Mouse (Mus musculus): ENCODE results near the gene Vegfb. TPM values are rescaled to one million over a fixed set of nuclear protein-coding genes. Genes with fewer than 3 reads are reported as not detected.

The Vegfb gene
- polyA plus RNA-seq, 1 experiment = 83.0 TPM

DNA sequence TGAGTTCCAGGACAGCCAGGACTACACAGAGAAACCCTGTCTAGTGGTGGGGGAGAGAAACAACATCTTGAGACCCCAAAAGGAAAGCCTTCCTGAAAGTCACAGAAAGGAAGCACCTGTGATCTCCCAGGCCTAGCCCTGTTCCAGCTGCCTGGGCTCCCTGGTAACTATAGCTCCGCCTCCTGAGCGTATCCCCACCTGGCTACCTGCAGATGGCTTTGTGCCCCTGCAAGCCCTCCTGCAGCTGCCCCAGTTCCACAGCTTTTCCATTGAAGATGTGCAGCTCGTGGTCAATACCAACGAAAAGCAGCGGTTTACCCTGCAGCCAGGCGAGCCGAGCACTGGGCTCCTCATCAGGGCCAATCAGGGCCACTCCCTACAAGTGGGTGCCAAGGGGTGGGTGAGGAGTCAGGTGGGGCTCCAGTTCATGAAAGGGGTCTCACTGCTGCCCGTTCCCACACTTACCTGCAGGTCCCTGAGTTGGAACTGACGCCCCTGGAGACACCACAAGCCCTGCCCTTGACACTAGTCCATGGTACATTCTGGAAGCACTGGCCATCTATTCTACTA, 10.4 kb upstream of the Vegfb start:
- no peaks in the 10 kb centered on the region for H3K36me3 ChIP-seq (ENCODE audit: control insufficient read depth, insufficient read depth, low read length)
- DNase-seq = peak; percentile 0
- no peaks in the 10 kb centered on the region for H3K27me3 ChIP-seq (replicated peaks; ENCODE audit: control insufficient read depth, insufficient read depth, low read length)
- H3K27ac ChIP-seq (ENCODE audit: insufficient read depth, low read depth, low read length) = no peak overlapping the region
- TF ChIP-seq CTCF (conservative IDR thresholded peaks at IDR 0.05; ENCODE audit: insufficient read depth, insufficient read length, low read depth, low read length) = no peak
- TF ChIP-seq POLR2A (IDR thresholded peaks at IDR 0.05; ENCODE audit: low read depth, low read length) = no peak
- 91% methylated on average over 9 of the region's 9 CpGs for WGBS
- no peak overlapping the region for H3K4me3 ChIP-seq (ENCODE audit: insufficient read depth, low read depth, low read length)
- no peaks in the 10 kb centered on the region; the same call in 1 of the 2 replicates for H3K4me1 ChIP-seq (ENCODE audit: control insufficient read depth, insufficient read depth, low read length)

DNA sequence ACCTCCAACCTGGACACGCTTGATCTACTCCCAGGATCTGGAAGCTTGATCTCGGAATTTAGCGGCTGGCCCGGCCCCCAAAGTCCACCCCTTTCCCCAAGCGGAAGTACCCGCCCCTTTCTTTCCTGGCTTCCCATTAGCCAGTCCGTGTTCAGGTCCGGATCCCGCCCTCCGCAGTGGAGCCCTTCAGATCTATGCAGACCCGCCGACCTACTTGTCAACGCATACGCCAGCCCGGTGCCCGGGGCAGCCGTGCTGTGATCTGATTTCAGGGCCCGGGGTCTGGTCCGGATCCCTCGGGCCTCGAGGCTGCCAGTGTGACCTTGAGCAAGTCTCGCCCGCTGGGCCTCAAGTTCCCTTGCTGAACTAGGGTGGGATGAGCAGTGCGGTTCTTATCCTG, 8.6 kb upstream of the Vegfb start, which contains the start of the genes Nudt22 and Trpt1:
Gene Nudt22, minus strand, starts transcription at position 112 of the 400 bp plus-strand sequence.
Gene Trpt1, plus strand, starts transcription at position 126 of the 400 bp plus-strand sequence.
- Histone ChIP-seq H3K27me3 (replicated peaks; ENCODE audit: control insufficient read depth, insufficient read depth, low read length) (no peaks in the 10 kb centered on the region), H3K36me3 (ENCODE audit: control insufficient read depth, insufficient read depth, low read length) (no peaks in the 10 kb centered on the region), H3K4me1 (ENCODE audit: control insufficient read depth, insufficient read depth, low read length) (peaks cover 4% of the 10 kb centered on the region; the same call in 1 of the 2 replicates), H3K4me3 (ENCODE audit: insufficient read depth, low read depth, low read length) (peak within 1 kb of the TSS; percentile 74), H3K27ac (ENCODE audit: insufficient read depth, low read depth, low read length) (peak within 1 kb of the TSS; percentile 89)
- WGBS = under 1% methylated on average over 24 of the region's 24 CpGs
- no peak for TF ChIP-seq POLR2A (IDR thresholded peaks at IDR 0.05; ENCODE audit: low read depth, low read length)
- TF ChIP-seq CTCF (conservative IDR thresholded peaks at IDR 0.05; ENCODE audit: insufficient read depth, insufficient read length, low read depth, low read length) = no peak
- DNase-seq = peak; percentile 97

DNA sequence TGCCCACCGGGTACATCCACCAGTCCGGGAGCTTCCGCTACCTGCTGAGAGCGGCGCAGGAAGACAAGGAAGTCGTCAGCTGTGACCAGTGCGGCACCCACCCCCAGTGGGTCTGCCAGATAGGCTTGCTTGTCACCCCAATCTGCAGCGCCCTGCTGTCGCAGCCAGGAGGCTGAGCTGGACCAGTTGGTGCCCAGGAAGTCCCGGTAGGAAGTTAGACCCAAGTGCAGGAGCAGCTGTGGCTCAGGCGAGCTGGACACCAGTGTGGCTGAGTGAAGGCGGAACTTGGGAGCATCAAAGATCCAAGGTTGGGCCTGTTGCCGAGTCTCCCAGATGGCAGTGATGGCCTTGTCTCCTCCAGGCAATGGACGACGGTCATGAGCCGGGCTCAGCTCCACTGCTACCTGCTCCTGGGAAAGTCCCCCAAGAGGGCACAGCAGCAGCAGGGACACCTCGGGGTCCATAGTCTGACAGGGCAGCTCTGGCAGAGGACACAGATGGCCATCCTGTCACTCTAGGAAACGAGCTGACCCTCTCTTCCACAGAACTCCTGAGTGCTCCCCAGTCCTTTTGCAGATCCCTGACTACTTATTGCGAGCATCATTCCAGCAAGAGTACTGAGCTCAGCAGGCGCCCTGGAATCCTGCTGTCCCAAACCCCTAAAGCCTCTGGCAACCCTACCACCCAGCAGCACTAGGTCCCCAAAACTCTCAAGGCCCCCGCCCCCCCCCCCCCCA, 8.0 kb upstream of the Vegfb start:
- Histone ChIP-seq H3K36me3 (ENCODE audit: control insufficient read depth, insufficient read depth, low read length) (no peaks in the 10 kb centered on the region), H3K27me3 (replicated peaks; ENCODE audit: control insufficient read depth, insufficient read depth, low read length) (no peaks in the 10 kb centered on the region), H3K4me1 (ENCODE audit: control insufficient read depth, insufficient read depth, low read length) (peaks cover 4% of the 10 kb centered on the region; the same call in 1 of the 2 replicates), H3K4me3 (ENCODE audit: insufficient read depth, low read depth, low read length) (peak overlapping the region; percentile 64), H3K27ac (ENCODE audit: insufficient read depth, low read depth, low read length) (peak overlapping the region; percentile 74)
- 26% methylated on average over 21 of the region's 21 CpGs for WGBS
- TF ChIP-seq POLR2A (IDR thresholded peaks at IDR 0.05; ENCODE audit: low read depth, low read length) (no peak), CTCF (conservative IDR thresholded peaks at IDR 0.05; ENCODE audit: insufficient read depth, insufficient read length, low read depth, low read length) (no peak)
- peak; percentile 30 for DNase-seq

DNA sequence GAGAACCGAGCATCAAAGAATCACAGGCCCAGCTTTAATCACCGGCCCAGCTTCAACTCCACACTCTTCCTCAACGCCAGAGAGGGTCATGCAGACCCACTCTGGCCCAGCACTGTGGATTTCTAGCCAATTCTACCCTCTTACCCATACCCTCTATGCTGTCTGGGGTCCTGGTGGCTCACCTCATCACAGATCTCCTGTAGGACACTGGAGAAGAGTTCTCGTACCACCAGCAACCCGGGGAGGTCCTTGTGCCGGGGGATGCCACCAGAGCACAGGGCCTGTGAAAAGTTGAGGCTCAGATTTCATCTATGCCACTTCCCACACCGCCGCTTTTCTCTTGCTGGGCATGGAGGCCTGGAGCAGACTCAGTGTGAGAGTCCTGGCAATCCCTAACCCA, 7.0 kb upstream of the Vegfb start:
- TF ChIP-seq POLR2A (IDR thresholded peaks at IDR 0.05; ENCODE audit: low read depth, low read length) (no peak), CTCF (conservative IDR thresholded peaks at IDR 0.05; ENCODE audit: insufficient read depth, insufficient read length, low read depth, low read length) (no peak)
- Histone ChIP-seq H3K27me3 (replicated peaks; ENCODE audit: control insufficient read depth, insufficient read depth, low read length) (no peaks in the 10 kb centered on the region), H3K4me3 (ENCODE audit: insufficient read depth, low read depth, low read length) (peak overlapping the region; percentile 64), H3K27ac (ENCODE audit: insufficient read depth, low read depth, low read length) (no peak overlapping the region), H3K36me3 (ENCODE audit: control insufficient read depth, insufficient read depth, low read length) (no peaks in the 10 kb centered on the region), H3K4me1 (ENCODE audit: control insufficient read depth, insufficient read depth, low read length) (peaks cover 4% of the 10 kb centered on the region; the same call in 1 of the 2 replicates)
- DNase-seq = peak; percentile 1
- WGBS = 74% methylated on average over 8 of the region's 8 CpGs

DNA sequence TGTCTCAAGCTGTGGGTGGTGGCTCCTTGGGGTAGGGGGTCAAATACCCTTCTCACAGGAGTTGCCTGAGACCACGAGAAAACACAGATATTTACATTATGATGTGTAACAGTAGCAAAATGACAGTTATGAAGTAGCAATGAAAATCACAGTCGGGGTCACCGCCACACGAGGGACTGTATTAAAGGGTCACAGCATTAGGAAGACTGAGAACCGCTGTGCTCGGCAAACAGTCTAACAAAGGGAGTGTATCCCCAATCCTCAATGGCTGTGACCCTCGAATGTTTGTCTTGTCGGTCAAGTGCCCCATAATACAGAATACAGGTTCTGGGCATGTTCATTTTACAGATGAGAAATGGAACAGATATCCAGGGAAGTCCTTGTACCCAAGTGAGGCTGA, 6.6 kb upstream of the Vegfb start:
- 87% methylated on average over 8 of the region's 8 CpGs for WGBS
- H3K36me3 ChIP-seq (ENCODE audit: control insufficient read depth, insufficient read depth, low read length) = no peaks in the 10 kb centered on the region
- TF ChIP-seq POLR2A (IDR thresholded peaks at IDR 0.05; ENCODE audit: low read depth, low read length) (no peak), CTCF (conservative IDR thresholded peaks at IDR 0.05; ENCODE audit: insufficient read depth, insufficient read length, low read depth, low read length) (no peak)
- no peak overlapping the region for H3K4me3 ChIP-seq (ENCODE audit: insufficient read depth, low read depth, low read length)
- H3K27ac ChIP-seq (ENCODE audit: insufficient read depth, low read depth, low read length) = no peak overlapping the region
- no peak for DNase-seq
- H3K4me1 ChIP-seq (ENCODE audit: control insufficient read depth, insufficient read depth, low read length) = peaks cover 4% of the 10 kb centered on the region; the same call in 1 of the 2 replicates
- H3K27me3 ChIP-seq (replicated peaks; ENCODE audit: control insufficient read depth, insufficient read depth, low read length) = no peaks in the 10 kb centered on the region

DNA sequence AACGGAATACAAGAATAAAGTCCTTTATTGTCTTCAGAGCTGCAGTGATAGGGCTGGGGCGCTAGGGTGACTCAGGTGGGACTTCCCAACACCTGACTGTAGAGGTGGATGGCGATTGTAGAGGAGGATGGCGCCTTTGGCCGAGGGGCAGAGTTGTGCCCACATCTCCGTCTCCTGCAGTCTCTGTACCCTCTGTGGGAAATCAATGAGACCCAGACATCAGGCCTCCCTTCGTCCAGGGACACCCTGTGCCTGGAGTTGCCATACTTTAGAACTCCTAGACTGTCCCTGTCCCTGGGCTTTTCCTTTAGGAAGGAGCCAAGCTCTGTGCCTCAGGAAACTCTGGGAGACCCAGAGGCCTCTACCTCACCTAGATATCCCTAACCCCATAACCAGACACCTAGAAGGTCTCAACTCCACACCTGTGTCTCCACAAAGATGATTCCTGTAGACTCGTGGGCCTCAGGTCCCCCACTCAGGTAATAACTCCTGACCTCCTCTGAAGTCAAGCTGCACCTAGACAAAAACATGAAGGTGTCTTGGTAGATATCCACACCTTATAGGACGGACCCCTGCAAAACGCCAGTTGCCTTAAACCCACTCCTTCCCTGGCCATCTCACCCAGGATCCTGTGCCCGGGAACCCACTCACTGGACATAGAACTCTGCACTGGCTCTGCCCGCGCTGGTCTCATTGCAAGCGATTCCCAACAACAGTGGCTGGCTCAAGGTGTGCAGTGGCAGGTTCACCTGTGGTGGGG, 5.7 kb upstream of the Vegfb start:
- no peaks in the 10 kb centered on the region for H3K36me3 ChIP-seq (ENCODE audit: control insufficient read depth, insufficient read depth, low read length)
- peak overlapping the region; percentile 18 for H3K27ac ChIP-seq (ENCODE audit: insufficient read depth, low read depth, low read length)
- 66% methylated on average over 14 of the region's 14 CpGs for WGBS
- H3K4me1 ChIP-seq (ENCODE audit: control insufficient read depth, insufficient read depth, low read length) = peaks cover 4% of the 10 kb centered on the region; the same call in 1 of the 2 replicates
- TF ChIP-seq POLR2A (IDR thresholded peaks at IDR 0.05; ENCODE audit: low read depth, low read length) (no peak), CTCF (conservative IDR thresholded peaks at IDR 0.05; ENCODE audit: insufficient read depth, insufficient read length, low read depth, low read length) (no peak)
- peak; percentile 1 for DNase-seq
- H3K4me3 ChIP-seq (ENCODE audit: insufficient read depth, low read depth, low read length) = peak overlapping the region; percentile 39
- no peaks in the 10 kb centered on the region for H3K27me3 ChIP-seq (replicated peaks; ENCODE audit: control insufficient read depth, insufficient read depth, low read length)
